Mouse (Mus musculus) lung, postnatal 0 days (tissue): ENCODE results near the gene 6430628N08Rik.

Experiments
- CTCF ChIP-seq: IDR thresholded peaks from 2 replicates; pipeline ENCODE4 v1.5.1; 2016; ENCODE audit warnings: antibody characterized with exemption, mild to moderate bottlenecking
- EP300 ChIP-seq: IDR thresholded peaks from 2 replicates; pipeline ENCODE4 v1.6.1; 2016; ENCODE audit warnings: antibody characterized with exemption, mild to moderate bottlenecking, control low read depth

DNA sequence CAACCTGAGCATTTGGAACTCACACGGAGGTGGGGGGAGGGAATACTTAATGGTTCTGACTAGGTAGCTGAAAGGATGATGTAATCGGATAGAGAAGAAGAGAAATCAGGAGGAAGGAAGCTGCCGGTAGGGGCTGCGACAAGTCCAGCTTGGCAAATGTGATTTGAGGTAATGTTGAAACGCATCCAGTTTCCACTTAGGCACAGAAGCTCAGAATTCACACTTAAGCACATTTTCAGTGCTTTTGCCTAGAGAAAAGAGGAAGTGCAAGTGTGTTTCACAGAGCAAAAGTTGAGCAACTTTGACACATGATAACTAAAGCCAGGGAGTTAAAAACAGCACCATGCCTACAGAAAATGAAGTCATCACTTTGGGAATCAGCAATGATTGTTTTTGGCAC lies 43.1 kb upstream of the 6430628N08Rik start:
- TF ChIP-seq EP300 = peak; percentile 11; the same call in 1 of the 2 replicates
- peak; percentile 27 for TF ChIP-seq CTCF
